Mouse (Mus musculus): ENCODE measurements around the gene Trem2. TPM values are rescaled to one million over a fixed set of nuclear protein-coding genes. Genes with fewer than 3 reads are reported as not detected.

Gene Trem2
- polyA plus RNA-seq (2014; fragmentation: Illumina TruSeq; extraction: RNeasy Lipid Tissue Mini Kit (QIAGEN cat#74804); ENCODE audit: low read depth, low replicate concordance): 2.2 TPM

GRCm38 (mm10) chr17:48346231-48346630, at the start of gene Trem2:
Trem2 (plus strand) TSS chr17:48346401.

GRCm38 (mm10) chr17:48299203-48299602, 47.0 kb upstream of the Trem2 start, which contains the start of gene Treml2:
Treml2 (plus strand) TSS chr17:48299498.

GRCm38 (mm10) chr17:48315905-48316579, 30.2 kb upstream of the Trem2 start, which contains the start of gene B430306N03Rik:
B430306N03Rik (plus strand) TSS chr17:48316141.

GRCm38 (mm10) chr17:48359616-48360015, 13.4 kb downstream of the Trem2 start, which contains the start of gene Treml1:
Treml1 (plus strand) TSS chr17:48359916.

Other genes starting within 250 kb of the Trem2 start
- gene 9830107B12Rik, start 200.1 kb upstream of the Trem2 start, polyA plus RNA-seq (2014; fragmentation: Illumina TruSeq; extraction: RNeasy Lipid Tissue Mini Kit (QIAGEN cat#74804); ENCODE audit: low read depth, low replicate concordance): not detected
- gene A530064D06Rik, start 179.1 kb upstream of the Trem2 start, polyA plus RNA-seq (2014; fragmentation: Illumina TruSeq; extraction: RNeasy Lipid Tissue Mini Kit (QIAGEN cat#74804); ENCODE audit: low read depth, low replicate concordance): not detected
- not detected for gene Trem1, start 113.6 kb upstream of the Trem2 start, polyA plus RNA-seq (2014; fragmentation: Illumina TruSeq; extraction: RNeasy Lipid Tissue Mini Kit (QIAGEN cat#74804); ENCODE audit: low read depth, low replicate concordance)
- gene Trem3, start 98.6 kb upstream of the Trem2 start, polyA plus RNA-seq (2014; fragmentation: Illumina TruSeq; extraction: RNeasy Lipid Tissue Mini Kit (QIAGEN cat#74804); ENCODE audit: low read depth, low replicate concordance): not detected
- gene Treml4, start 82.1 kb upstream of the Trem2 start, polyA plus RNA-seq (2014; fragmentation: Illumina TruSeq; extraction: RNeasy Lipid Tissue Mini Kit (QIAGEN cat#74804); ENCODE audit: low read depth, low replicate concordance): not detected
- gene Treml2, start 46.9 kb upstream of the Trem2 start, polyA plus RNA-seq (2014; fragmentation: Illumina TruSeq; extraction: RNeasy Lipid Tissue Mini Kit (QIAGEN cat#74804); ENCODE audit: low read depth, low replicate concordance): 0.13 TPM
- gene B430306N03Rik, start 30.3 kb upstream of the Trem2 start, polyA plus RNA-seq (2014; fragmentation: Illumina TruSeq; extraction: RNeasy Lipid Tissue Mini Kit (QIAGEN cat#74804); ENCODE audit: low read depth, low replicate concordance): 0.16 TPM
- gene Treml1, start 13.5 kb downstream of the Trem2 start, polyA plus RNA-seq (2014; fragmentation: Illumina TruSeq; extraction: RNeasy Lipid Tissue Mini Kit (QIAGEN cat#74804); ENCODE audit: low read depth, low replicate concordance): not detected
- 25.8 TPM for gene Nfya, start 63.5 kb downstream of the Trem2 start, polyA plus RNA-seq (2014; fragmentation: Illumina TruSeq; extraction: RNeasy Lipid Tissue Mini Kit (QIAGEN cat#74804); ENCODE audit: low read depth, low replicate concordance)
- gene Oard1, start 63.6 kb downstream of the Trem2 start, polyA plus RNA-seq (2014; fragmentation: Illumina TruSeq; extraction: RNeasy Lipid Tissue Mini Kit (QIAGEN cat#74804); ENCODE audit: low read depth, low replicate concordance): 41.8 TPM
- gene Apobec2, start 86.5 kb downstream of the Trem2 start, polyA plus RNA-seq (2014; fragmentation: Illumina TruSeq; extraction: RNeasy Lipid Tissue Mini Kit (QIAGEN cat#74804); ENCODE audit: low read depth, low replicate concordance): 274 TPM
- gene Tspo2, start 105.1 kb downstream of the Trem2 start, polyA plus RNA-seq (2014; fragmentation: Illumina TruSeq; extraction: RNeasy Lipid Tissue Mini Kit (QIAGEN cat#74804); ENCODE audit: low read depth, low replicate concordance): not detected
- gene Unc5cl, start 108.5 kb downstream of the Trem2 start, polyA plus RNA-seq (2014; fragmentation: Illumina TruSeq; extraction: RNeasy Lipid Tissue Mini Kit (QIAGEN cat#74804); ENCODE audit: low read depth, low replicate concordance): not detected